Mouse (Mus musculus) liver, postnatal 0 days (tissue): ENCODE results near the gene Cdkl1. TPM values are rescaled to one million over a fixed set of nuclear protein-coding genes. Genes with fewer than 3 reads are reported as not detected.

Experiments used
- ATAC-seq: fragments of 200-750 bp; cut with Nextera tagmentation; 2 replicates; pipeline ENCODE4 v1.8.0; 2017; ENCODE audit warnings: mild to moderate bottlenecking, moderate library complexity
- DNase-seq: peaks from one replicate; pipeline ENCODE4 v3.0.0-alpha.2; 2016
- H3K27ac ChIP-seq: fragments of 300-500 bp; sonication (generic); 2 replicates; pipeline ENCODE4 v1.5.1; 2014; ENCODE audit warnings: antibody characterized with exemption, moderate library complexity, mild to moderate bottlenecking, low read depth
- H3K27me3 ChIP-seq: fragments of 300-500 bp; sonication (generic); 2 replicates; pipeline ENCODE4 v1.6.1; 2014; ENCODE audit warnings: low read length, control low read depth, mixed read lengths; ENCODE audit not compliant: insufficient read depth
- H3K36me3 ChIP-seq: fragments of 300-500 bp; sonication (generic); replicated peaks from 2 replicates; pipeline ENCODE4 v1.6.1; 2014; ENCODE audit warnings: mild to moderate bottlenecking, control low read depth, low read length, moderate library complexity, mixed read lengths; ENCODE audit not compliant: insufficient read depth
- H3K4me1 ChIP-seq: fragments of 300-500 bp; sonication (generic); 2 replicates; pipeline ENCODE4 v1.6.1; 2014; ENCODE audit warnings: antibody characterized with exemption, mild to moderate bottlenecking, control low read depth; ENCODE audit not compliant: insufficient read depth
- H3K4me2 ChIP-seq: fragments of 300-500 bp; sonication (generic); 2 replicates; pipeline ENCODE4 v1.6.1; 2014; ENCODE audit warnings: low read depth, mild to moderate bottlenecking, low read length, moderate library complexity, mixed read lengths
- H3K4me3 ChIP-seq: fragments of 300-500 bp; sonication (generic); 2 replicates; pipeline ENCODE4 v1.5.1; 2014; ENCODE audit warnings: low read depth, low read length
- H3K9ac ChIP-seq: fragments of 300-500 bp; sonication (generic); replicated peaks from 2 replicates; pipeline ENCODE4 v1.6.1; 2014; ENCODE audit warnings: mild to moderate bottlenecking, moderate library complexity
- H3K9me3 ChIP-seq: fragments of 300-500 bp; sonication (generic); 2 replicates; pipeline ENCODE4 v1.6.1; 2016; ENCODE audit warnings: mild to moderate bottlenecking, control low read depth, low read length, mixed read lengths
- CTCF ChIP-seq: sonication (generic); IDR thresholded peaks from 2 replicates; pipeline ENCODE4 v1.5.1; 2016; ENCODE audit warnings: antibody characterized with exemption, low read depth
- EP300 ChIP-seq: IDR thresholded peaks from 2 replicates; pipeline ENCODE4 v1.6.1; 2016; ENCODE audit warnings: antibody characterized with exemption, low read depth, mild to moderate bottlenecking
- WGBS: fragments of 180-500 bp; shearing (Covaris S2); extraction: QIAGEN DNeasy Blood & Tissue Kit; methylation state at CpG from one replicate; pipeline ENCODE4 v1.1.7; 2014; ENCODE audit not compliant: insufficient replicate concordance; 5-methylcytosine and 5-hydroxymethylcytosine counted together
- polyA plus RNA-seq: library from polyadenylated mRNA; unstranded; fragments of >200 nt; fragmentation: Nextera tagmentation; extraction: Ambion mirVana; gene quantifications from 2 replicates; pipeline ENCODE4 v1.2.1, GENCODE M21; 2015

The Cdkl1 gene
- polyA plus RNA-seq, 1 experiment from 2014 or later: 2.2 TPM

- ATAC-seq (no peak), DNase-seq (no peak)
- no peak overlapping the region for H3K27ac ChIP-seq
- TF ChIP-seq CTCF (no peak), EP300 (no peak)
- no peak overlapping the region for H3K4me2 ChIP-seq
- no peaks in the 10 kb centered on the region for H3K27me3 ChIP-seq
- no peaks in the 10 kb centered on the region for H3K9me3 ChIP-seq
- H3K4me3 ChIP-seq: no peak overlapping the region
- no peaks in the 10 kb centered on the region for H3K4me1 ChIP-seq
- H3K36me3 ChIP-seq: peaks cover 69% of the 10 kb centered on the region
- WGBS: 84% methylated on average over 11 of the region's 11 CpGs
- H3K9ac ChIP-seq: no peak overlapping the region
These were observed 16.4 kb upstream of the Cdkl1 start for GRCm38 (mm10) chr12:69807399-69807985.

GRCm38 (mm10) chr12:69805148-69805547 lies 14.1 kb upstream of the Cdkl1 start:
- Histone ChIP-seq H3K9me3 (no peaks in the 10 kb centered on the region), H3K9ac (no peak overlapping the region), H3K4me3 (no peak overlapping the region), H3K27ac (no peak overlapping the region), H3K27me3 (no peaks in the 10 kb centered on the region), H3K4me1 (no peaks in the 10 kb centered on the region), H3K36me3 (peaks cover 54% of the 10 kb centered on the region), H3K4me2 (no peak overlapping the region)
- TF ChIP-seq EP300 (no peak), CTCF (no peak)
- 86% methylated on average over 6 of the region's 6 CpGs for WGBS
- DNase-seq: no peak
- ATAC-seq: no peak

GRCm38 (mm10) chr12:69804393-69805070 lies 13.5 kb upstream of the Cdkl1 start:
- H3K4me2 ChIP-seq: no peak overlapping the region
- no peak overlapping the region for H3K4me3 ChIP-seq
- ATAC-seq (no peak), DNase-seq (no peak)
- no peak overlapping the region; the same call in 1 of the 2 replicates for H3K27ac ChIP-seq
- TF ChIP-seq CTCF: no peak
- TF ChIP-seq EP300: peak; percentile 92
- no peak overlapping the region for H3K9ac ChIP-seq
- no peaks in the 10 kb centered on the region for H3K27me3 ChIP-seq
- H3K36me3 ChIP-seq: peaks cover 51% of the 10 kb centered on the region
- no peaks in the 10 kb centered on the region for H3K9me3 ChIP-seq
- H3K4me1 ChIP-seq: no peaks in the 10 kb centered on the region
- WGBS: 87% methylated on average over 10 of the region's 10 CpGs

GRCm38 (mm10) chr12:69803196-69803595 lies 12.1 kb upstream of the Cdkl1 start:
- ATAC-seq (no peak), DNase-seq (no peak)
- Histone ChIP-seq H3K27ac (no peak overlapping the region), H3K27me3 (no peaks in the 10 kb centered on the region), H3K36me3 (peaks cover 43% of the 10 kb centered on the region), H3K4me3 (no peak overlapping the region), H3K4me1 (no peaks in the 10 kb centered on the region), H3K9ac (no peak overlapping the region), H3K9me3 (no peaks in the 10 kb centered on the region), H3K4me2 (no peak overlapping the region)
- 83% methylated on average over 4 of the region's 6 CpGs for WGBS
- no peak for TF ChIP-seq EP300
- TF ChIP-seq CTCF: no peak

GRCm38 (mm10) chr12:69800586-69800985 lies 9.5 kb upstream of the Cdkl1 start:
- Histone ChIP-seq H3K27me3 (no peaks in the 10 kb centered on the region), H3K9ac (no peak overlapping the region), H3K36me3 (peaks cover 18% of the 10 kb centered on the region), H3K4me2 (no peak overlapping the region), H3K4me3 (no peak overlapping the region), H3K4me1 (no peaks in the 10 kb centered on the region), H3K27ac (no peak overlapping the region), H3K9me3 (no peaks in the 10 kb centered on the region)
- ATAC-seq: no peak
- DNase-seq: no peak
- TF ChIP-seq CTCF (no peak), EP300 (no peak)
- 78% methylated on average over 4 of the region's 4 CpGs for WGBS

GRCm38 (mm10) chr12:69796311-69796710 lies 5.2 kb upstream of the Cdkl1 start:
- H3K4me3 ChIP-seq: no peak overlapping the region
- H3K27ac ChIP-seq: no peak overlapping the region
- ATAC-seq: no peak
- H3K4me2 ChIP-seq: no peak overlapping the region
- no peaks in the 10 kb centered on the region for H3K36me3 ChIP-seq
- H3K9me3 ChIP-seq: no peaks in the 10 kb centered on the region
- H3K4me1 ChIP-seq: 0 out of 2 replicates have a peak, but pooled peaks cover 2% of the 10 kb centered on the region
- no peak overlapping the region for H3K9ac ChIP-seq
- DNase-seq: no peak
- WGBS: 93% methylated on average over 3 of the region's 3 CpGs
- no peaks in the 10 kb centered on the region for H3K27me3 ChIP-seq
- no peak for TF ChIP-seq EP300
- no peak for TF ChIP-seq CTCF
